Mouse (Mus musculus): ENCODE measurements around the gene Col13a1. TPM values are rescaled to one million over a fixed set of nuclear protein-coding genes. Genes with fewer than 3 reads are reported as not detected.
A peak's percentile ranks its signal among the peaks of the same experiment; 100 is the strongest.

Gene Col13a1
- total RNA-seq, 2 experiments from 2014 or later: 1.4 to 1.5 TPM

DNA sequence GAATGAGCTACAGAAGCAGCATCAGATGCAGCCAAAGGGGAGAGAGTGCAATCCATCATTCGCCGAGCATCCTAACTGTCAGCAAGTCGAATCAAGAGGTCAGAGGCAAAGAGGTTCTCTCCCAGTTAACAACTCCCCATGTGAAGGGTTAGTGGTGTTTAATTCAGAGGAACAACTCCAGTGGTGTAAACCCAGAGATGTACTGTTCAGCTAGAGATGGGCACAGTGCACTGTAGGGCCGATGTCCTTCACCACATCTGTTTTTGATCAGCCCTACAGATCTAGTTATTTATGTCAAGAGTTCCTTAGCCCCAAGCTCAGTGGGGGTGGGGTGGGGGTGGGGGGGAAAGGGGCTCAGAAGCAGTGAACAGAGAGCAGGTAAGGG, 155.2 kb downstream of the Col13a1 start:
- intact Hi-C loops (cut with DNase I): no loop called here
- no peak for TF ChIP-seq CTCF (IDR thresholded peaks at IDR 0.05)
- H3K4me3 ChIP-seq: no peak overlapping the region
- DNase-seq (ENCODE audit: extremely low spot score in 1 of 2, low spot score in 2 of 2): no peak
- no peak overlapping the region for H3K27ac ChIP-seq

DNA sequence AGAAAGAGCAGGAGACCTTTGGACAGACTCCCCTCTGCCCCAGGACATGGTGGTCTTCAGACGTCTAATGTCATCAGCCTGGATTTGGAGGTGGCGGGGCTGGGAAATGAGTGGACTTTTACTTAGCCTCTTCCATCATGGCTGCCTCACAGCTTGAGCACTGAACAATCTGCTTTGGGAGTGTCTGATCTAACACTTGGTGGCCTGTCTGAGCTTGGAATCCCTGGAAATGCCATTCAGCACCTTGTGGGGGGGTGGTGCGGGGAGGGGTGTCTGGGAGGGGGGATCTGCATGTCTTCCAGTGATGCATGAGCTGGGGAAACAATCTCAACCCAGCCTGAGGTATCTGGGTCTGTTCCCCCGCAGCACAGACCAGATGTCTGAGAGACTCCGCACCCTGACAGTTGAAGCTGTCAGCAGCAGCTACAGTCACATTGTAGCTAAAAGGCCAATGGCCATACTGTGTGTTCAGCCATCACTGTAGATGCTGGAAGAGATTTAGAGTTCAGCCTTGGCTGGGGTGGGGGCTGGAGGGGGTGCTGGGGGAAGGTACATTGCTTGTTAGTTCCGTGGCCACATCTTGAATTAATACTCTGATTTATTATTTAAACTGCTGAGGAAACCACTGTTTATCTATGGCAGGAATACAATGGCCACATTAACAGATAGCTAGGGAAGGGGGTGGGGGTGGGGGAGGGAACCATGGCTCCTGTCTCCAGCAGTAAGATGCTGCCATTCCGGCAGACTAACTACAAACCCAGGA, 155.8 kb downstream of the Col13a1 start:
- TF ChIP-seq CTCF (IDR thresholded peaks at IDR 0.05): no peak
- intact Hi-C loops (cut with DNase I): no loop called here
- H3K4me3 ChIP-seq: no peak overlapping the region
- no peak for DNase-seq (ENCODE audit: extremely low spot score in 1 of 2, low spot score in 2 of 2)
- no peak overlapping the region for H3K27ac ChIP-seq

DNA sequence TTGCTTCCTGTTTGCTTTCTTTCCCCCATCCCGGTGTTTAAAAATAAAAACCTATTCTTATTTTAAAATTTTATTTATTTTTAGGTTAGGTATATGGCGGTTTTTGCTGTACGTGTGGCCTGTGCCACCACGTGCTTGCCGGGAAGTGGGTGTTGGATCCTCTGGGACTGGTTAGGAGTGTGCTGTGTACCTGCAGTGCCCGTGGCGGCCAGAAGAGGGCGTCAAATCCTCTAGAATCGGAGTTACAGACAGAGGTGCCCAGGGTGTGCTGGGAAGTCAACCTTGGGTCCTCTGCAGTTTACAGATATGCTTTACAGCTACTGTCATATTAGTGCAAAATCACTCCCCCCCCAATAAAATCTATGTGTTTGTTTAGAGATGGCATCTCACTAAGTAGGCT, 158.9 kb downstream of the Col13a1 start:
- peak; percentile 38 for TF ChIP-seq CTCF (IDR thresholded peaks at IDR 0.05)
- Histone ChIP-seq H3K4me3 (no peak overlapping the region), H3K27ac (no peak overlapping the region)
- no peak for DNase-seq (ENCODE audit: extremely low spot score in 1 of 2, low spot score in 2 of 2)
- intact Hi-C loops (cut with DNase I): no loop called here

DNA sequence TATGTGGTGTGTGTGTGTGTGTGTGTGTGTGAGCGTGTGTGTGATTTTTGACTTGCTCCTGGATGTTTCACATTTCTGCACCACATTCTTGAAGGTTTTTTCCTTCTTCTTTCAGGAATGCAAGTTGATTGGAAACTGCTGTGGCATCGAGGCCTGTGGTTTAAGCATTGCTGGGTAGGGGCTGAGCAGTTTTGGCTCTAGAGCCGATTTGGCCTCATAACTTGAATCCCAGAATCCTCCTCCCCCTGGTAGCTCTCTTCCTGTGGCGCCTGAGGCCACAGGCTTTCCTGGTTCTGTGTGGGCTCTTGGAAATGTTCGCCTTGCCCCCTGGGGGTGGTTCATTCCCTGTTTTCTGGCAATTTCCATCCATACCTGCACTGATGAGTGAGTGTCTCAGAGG, 166.9 kb downstream of the Col13a1 start:
- H3K4me3 ChIP-seq: no peak overlapping the region
- intact Hi-C loops (cut with DNase I): no loop called here
- TF ChIP-seq CTCF (IDR thresholded peaks at IDR 0.05): no peak
- H3K27ac ChIP-seq: no peak overlapping the region
- no peak for DNase-seq (ENCODE audit: extremely low spot score in 1 of 2, low spot score in 2 of 2)

- Histone ChIP-seq H3K27ac (no peak overlapping the region), H3K4me3 (no peak overlapping the region)
- no peak for TF ChIP-seq CTCF (IDR thresholded peaks at IDR 0.05)
- intact Hi-C loops (cut with DNase I): no loop called here
- no peak for DNase-seq (ENCODE audit: extremely low spot score in 1 of 2, low spot score in 2 of 2)
Measured at GRCm38 (mm10) chr10:61798133-61798576, 180.8 kb downstream of the Col13a1 start.

DNA sequence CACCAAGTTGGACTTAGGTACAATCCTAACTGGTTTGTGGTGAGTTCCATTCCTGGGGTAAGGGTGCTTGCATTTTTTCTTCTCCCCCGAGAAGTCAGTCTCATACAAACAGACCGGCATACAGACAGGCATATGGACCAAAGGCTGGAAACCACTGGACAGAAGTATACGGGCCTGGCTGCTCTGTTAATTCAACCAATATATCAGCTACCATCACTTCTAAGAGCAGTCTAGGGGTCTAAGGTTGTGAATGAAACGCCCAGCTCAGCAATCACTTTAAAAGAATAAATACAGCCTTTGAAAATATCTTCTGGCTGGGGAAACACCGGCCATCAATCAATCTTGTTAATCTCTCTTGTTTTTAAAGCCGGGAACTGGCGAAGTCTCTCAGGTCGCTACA, 183.4 kb downstream of the Col13a1 start:
- TF ChIP-seq CTCF (IDR thresholded peaks at IDR 0.05): no peak
- no peak for DNase-seq (ENCODE audit: extremely low spot score in 1 of 2, low spot score in 2 of 2)
- H3K27ac ChIP-seq: no peak overlapping the region
- no peak overlapping the region for H3K4me3 ChIP-seq
- intact Hi-C loops (cut with DNase I): no loop called here

- H3K4me3 ChIP-seq: no peak overlapping the region
- no peak overlapping the region for H3K27ac ChIP-seq
- TF ChIP-seq CTCF (IDR thresholded peaks at IDR 0.05): no peak
- no peak for DNase-seq (ENCODE audit: extremely low spot score in 1 of 2, low spot score in 2 of 2)
- intact Hi-C loops (cut with DNase I): no loop called here
Measured at GRCm38 (mm10) chr10:61794971-61795370, 183.9 kb downstream of the Col13a1 start.

DNA sequence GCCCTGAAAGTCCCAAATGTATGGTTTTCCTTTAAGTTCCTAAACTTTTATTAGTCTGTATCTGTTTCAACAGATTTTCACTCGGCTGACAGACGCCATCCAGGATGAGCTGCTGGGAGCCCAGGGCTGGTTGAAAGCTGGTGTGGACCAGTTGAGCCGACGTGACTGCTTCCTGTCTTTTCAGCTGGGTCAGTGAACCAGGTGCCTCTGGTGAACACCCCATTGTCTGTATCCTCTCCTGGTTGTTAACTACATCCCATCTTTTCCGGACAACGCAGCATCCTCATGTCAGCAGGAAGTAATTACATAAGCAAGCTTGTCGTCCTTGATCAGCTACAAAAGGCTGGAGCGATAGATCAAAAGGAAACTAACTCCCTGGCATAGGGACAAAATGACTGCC, 185.9 kb downstream of the Col13a1 start:
- Histone ChIP-seq H3K4me3 (no peak overlapping the region), H3K27ac (no peak overlapping the region)
- no peak for TF ChIP-seq CTCF (IDR thresholded peaks at IDR 0.05)
- DNase-seq (ENCODE audit: extremely low spot score in 1 of 2, low spot score in 2 of 2): no peak
- intact Hi-C loops (cut with DNase I): no loop called here

- no peak for TF ChIP-seq CTCF (IDR thresholded peaks at IDR 0.05)
- DNase-seq (ENCODE audit: extremely low spot score in 1 of 2, low spot score in 2 of 2): no peak
- no peak overlapping the region for H3K27ac ChIP-seq
- no peak overlapping the region for H3K4me3 ChIP-seq
- intact Hi-C loops (cut with DNase I): no loop called here
Measured at GRCm38 (mm10) chr10:61788499-61788898, 190.4 kb downstream of the Col13a1 start.

Other genes starting within 250 kb of the Col13a1 start
- 10 to 100 TPM; 22.7 to 23.8 TPM for gene H2afy2, start 195.0 kb downstream of the Col13a1 start, total RNA-seq (2021)
- gene Neurog3, start 154.0 kb upstream of the Col13a1 start, total RNA-seq (2021): not detected
- 10 to 100 TPM; 50.1 to 58.3 TPM for gene Fam241b, start 164.8 kb upstream of the Col13a1 start, total RNA-seq (2021)

Measured in left cerebral cortex, adult 2 months (tissue).